Mouse (Mus musculus): Measurements from ENCODE around the gene Oaz2.

DNA sequence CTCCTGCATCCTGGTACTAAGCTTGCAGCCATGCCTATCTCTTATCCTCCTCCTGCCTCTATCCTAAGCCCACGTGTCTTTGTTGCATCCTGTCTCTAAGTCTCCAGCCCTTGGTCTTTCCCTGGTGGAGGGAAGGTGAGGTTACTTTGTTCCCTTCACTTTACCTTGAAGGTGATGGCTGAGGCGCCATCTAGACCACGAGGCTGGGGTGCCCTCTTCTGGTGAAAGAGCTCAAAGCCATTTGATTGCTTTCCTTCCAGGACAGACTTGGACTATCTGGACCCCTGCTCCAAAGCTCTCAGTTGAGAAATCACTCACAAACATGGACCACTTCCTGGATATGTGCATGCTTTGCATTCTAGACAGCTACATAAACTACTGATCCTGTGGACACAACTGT, 3.6 kb upstream of the Oaz2 start:
- peak; percentile 13; the same call in 1 of the 2 replicates for TF ChIP-seq CTCF (IDR thresholded peaks at IDR 0.05; ENCODE audit: low read depth, low read length)
- no peak for TF ChIP-seq GATA1 (IDR thresholded peaks at IDR 0.05; ENCODE audit: borderline replicate concordance, low read length)
- no peak for TF ChIP-seq TAL1 (conservative IDR thresholded peaks at IDR 0.05; ENCODE audit: low read depth, low read length)
- no peak for TF ChIP-seq POLR2AphosphoS5 (IDR thresholded peaks at IDR 0.05; ENCODE audit: insufficient replicate concordance, low read depth, low read length)

All from G1E (cell line).